Mouse (Mus musculus) cerebellum, postnatal 25 days (tissue): ENCODE results near the gene Gm17482.
A peak's percentile ranks its signal among the peaks of the same experiment; 100 is the strongest.

Experiments
- DNase-seq, 2 experiments: peaks; one replicate each; pipeline ENCODE4 v3.0.0; 2021; ENCODE audit warnings: mixed read lengths in 2 of 2

Gm17482 gene

DNA sequence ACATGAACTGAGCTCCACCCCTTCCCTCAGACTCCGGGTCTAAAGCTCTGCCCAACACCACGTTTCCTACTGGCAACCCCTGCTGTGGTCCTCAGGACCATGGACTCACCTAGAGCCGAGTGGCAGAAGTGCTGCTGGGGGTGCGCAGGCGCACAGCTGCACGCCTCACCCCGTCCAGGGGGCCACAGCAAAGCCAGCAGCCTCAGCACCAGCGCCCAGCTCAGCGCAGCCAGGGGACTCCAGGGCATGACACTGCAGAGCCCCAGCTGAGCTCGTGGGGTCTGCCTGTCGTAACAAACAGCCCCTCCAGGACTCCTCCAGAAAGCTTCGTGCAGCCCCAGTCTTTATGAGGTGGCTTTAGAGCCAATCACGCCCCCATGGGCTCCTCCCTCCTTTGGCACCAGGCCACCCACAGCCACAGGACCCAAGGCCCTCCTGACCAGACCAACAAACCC is 24.4 kb downstream of the Gm17482 start:
- peak; percentile 40 to 67 for DNase-seq

DNA sequence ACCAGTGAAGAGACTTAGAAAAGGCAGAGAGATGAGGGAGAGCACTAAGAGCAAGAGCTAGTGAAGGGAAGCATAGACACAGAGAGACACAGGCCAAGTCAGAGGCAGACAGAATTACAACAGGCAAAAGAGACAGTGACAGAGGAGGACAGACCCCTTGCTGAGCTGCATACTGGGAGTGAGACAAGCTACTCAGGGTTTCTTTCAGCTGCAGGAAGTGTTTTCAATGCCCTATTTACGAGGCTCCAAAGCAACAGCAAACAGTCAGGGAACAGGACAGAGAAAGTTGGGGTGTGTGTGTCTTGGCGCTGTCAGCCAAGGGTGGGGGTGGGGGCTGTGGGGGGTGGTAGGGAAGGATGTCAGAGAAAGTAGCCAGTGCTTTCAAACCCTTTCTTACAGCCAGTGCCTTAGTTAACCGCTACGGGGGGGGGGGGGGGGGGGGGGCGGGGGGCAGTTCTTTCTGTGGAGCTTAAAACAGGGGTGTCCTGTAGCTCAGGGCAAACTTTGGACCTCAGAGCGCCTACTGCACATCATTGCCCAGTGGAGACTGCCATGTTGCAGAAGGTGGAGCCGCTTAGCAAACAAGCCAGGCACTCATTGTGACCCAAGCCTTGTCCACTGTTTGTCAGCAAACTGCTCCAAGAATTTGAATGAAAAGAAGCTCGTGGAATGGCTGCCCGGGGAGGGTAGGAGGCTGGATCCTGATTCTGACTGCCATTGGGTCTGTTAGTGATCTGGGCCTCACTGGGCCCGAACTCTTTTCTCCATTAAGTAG is 25.1 kb downstream of the Gm17482 start, which contains the start of gene Timp4:
Gene Timp4, minus strand, starts transcription at position 107 of the 775 bp plus-strand sequence.
- peak in 1 of 2 experiments; percentile 38 for DNase-seq

DNA sequence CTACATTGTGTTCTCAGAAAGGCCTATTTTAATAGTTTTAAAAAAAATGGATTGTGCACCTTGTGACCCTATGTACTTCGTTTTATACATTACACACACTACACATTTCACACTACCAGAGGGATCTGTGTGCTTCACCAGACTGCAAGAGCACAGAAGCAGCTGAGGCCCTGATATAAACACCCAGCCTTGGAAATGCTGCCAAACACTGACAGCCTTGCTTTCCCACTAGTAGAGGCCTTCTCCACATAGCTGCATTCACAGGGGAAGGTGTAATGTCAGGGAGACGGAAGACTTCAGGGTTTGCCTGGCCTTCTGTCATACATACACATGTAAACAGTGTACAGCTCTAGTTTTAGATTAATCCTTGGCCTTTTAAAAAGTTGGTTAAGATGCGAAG is 28.0 kb downstream of the Gm17482 start:
- DNase-seq: no peak

DNA sequence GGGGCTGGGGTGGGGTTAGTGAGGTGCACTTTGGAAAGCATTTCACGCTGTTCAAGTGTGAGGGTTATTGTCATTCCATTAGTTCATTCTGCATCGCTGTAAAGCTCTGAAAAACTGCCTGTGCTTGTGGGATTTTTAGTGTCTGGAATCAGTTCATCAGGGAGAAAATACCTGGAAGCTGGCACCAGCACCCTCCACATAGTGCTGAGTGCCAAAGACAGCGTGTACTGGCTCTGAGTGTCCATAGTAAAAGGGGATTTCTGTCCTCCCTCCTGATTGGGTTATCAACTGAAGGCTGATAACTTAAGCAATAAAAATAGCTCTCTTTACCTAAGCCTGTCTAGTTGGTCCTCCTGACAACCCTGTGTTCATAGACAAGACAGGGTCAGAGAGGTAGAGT is 33.4 kb downstream of the Gm17482 start:
- DNase-seq: peak; percentile 64 to 70

DNA sequence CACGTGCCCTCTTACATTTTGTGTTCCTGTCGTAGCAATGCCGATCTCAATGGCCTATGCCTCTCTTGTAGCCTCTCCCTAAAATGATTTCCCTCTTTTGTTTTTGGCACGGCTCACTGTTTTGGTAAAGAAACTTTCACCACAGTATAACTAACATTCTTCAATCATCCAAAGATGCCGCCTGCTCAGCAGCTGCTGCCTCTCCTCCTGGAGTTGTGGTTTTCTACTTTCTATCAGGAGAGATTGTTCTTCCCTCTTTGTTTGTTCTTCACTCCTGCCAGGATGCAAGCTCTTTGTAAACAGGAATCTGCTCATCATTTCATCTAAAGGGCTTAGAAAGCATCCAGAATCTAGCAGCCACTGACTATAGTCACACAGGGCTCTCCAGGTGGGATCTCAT is 39.6 kb downstream of the Gm17482 start:
- no peak for DNase-seq

DNA sequence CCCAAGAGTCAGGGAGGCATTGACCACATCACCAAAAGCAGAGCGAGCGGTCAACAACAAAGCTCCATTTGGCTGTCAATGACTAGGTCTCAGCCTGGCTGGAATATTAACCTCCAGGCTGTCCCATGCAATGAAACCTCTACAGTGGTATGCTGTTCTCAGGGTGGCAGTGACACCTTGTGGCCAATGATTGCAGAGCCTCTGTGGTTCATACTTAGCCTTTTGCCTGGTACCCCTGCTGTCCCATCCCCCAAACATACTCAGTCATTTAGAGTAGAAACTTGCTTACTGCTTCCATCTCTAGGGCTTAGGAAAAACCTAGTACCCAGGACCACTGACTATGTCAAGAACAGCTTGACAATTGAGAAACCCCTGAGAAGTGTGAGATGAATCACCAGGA is 40.8 kb downstream of the Gm17482 start:
- peak; percentile 86 to 92 for DNase-seq

DNA sequence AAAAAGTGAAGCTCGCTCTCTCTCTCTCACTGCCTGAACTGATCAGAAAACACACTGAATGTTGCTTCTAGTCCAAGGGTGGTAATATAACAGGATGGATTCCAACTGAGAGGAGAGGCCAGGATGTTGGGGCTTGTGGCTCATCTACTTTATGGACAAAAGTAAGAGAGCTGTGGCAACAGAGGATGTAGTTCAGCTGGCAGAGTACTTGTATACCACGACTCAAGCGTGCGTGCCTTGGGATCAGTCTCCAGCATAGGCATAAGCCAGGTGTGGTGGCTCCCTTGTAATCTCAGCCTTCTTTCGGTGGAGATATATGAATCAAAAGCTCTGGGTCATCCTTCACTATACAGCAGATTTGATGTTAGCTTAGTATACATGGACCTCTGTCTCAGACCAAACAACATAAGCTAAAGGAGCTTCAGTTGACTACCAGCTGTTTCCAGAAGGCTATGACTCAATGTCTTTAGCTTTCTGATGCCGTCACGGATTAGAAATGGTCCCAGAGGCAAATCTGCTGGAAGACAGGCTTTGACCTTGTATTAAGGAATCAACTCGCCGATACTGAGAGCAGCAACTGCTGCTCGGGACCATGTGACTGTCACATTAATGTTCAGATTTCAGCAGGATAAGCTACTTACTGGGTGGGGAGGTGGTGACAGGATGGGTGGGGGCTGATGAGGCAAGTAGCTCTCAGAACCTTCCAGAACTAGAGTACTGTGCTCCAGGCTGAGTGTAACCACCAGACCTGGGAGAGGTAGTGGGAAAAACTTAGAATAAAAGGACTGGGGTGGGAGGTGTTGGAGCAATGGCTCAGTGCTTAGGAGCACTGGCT is 41.6 kb downstream of the Gm17482 start:
- DNase-seq: no peak

DNA sequence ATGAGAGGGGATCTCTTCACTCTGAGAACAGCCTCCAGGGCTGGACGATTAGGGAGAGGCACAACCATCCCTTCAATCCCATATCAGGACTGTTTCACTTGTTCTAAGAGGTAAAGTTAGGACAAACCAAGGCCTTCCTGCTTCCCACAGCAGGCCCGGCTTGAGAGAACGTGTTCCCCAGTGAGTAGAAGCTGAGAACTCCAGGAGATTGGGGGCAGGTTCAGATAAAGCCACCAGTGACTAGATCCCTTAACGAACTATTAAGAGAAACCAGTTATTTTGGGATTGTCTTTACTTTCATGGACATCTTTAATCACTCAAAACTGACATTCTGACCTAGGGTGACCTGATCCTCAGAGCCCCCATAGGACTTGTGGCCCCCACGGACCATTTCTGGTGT is 42.4 kb downstream of the Gm17482 start:
- DNase-seq: no peak

DNA sequence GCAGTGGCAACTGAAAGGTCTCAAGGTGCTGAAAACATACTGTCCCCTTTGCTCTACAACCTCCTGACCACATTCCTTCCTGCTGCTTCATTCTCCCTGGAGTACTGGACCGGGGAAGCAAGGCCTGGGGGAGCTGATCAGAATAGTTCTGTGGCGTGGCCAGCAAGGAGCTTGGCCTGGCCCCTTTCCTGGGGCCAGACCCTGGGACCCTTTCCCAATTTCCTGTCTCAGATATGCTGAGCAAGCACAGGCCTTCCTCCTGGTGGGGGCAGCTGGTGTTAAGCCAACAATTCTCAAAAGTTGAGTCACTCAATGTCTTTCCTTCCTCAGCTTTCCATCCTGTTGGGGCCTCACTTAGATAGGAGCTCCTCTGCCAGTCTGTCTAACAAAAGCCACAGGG is 42.9 kb downstream of the Gm17482 start:
- no peak for DNase-seq

DNA sequence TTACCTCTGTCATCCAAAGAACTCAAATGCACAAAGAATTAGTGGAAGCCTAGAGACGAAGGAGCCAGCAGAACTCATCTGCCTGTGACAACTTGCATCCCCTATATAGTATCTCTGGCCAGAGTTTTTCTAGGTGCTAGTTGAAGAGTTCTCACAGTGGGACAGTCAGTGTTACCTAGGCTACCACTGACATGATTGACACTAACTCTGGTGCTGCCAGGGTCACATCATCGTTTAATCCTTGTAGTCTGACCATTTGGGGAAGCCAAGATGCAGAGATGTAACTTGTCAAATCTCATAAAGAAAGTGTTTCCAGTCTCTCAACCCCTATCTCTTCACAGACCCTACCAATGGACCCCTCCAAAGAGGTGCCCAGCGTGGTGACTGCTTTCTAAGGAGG is 44.2 kb downstream of the Gm17482 start:
- DNase-seq: no peak

DNA sequence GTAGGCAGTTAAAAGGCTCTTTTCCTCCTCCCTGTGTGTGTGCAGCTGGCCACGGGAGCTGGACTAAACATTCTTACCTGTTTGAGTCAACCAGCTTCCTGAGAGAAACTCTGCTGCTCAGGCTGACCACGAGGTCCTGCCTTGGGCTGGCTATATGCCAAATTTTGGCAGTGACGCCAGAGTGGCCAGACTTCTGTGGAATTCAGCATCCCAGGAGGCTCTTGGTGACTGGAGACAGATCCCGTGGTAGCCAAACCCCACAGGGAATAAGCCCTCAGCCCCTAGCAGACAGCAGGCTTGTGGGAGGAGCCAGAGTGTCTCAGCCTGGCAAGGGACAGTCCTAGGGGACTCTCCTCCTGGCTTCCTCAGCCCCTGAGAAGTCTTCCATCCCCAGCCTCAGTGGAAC is 44.7 kb downstream of the Gm17482 start:
- peak; percentile 63 to 71 for DNase-seq

DNA sequence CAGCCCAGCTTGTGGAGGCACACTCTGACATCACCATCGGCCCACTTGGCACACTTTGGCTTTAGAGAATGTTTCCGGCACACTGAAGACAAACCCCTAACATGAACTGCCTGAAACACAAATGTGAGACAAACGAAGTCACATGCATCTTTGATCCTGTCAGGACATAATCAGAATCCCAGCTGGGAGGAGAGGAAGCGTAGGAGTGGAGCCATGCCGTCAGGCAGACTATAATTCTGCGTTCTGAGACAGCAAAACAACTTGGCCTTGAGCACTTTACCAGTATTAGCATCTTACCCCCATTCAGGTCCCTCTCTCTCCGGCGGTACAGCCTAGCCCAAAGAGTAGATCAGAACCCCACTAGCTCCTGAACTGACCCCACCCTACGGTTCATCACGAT is 46.2 kb downstream of the Gm17482 start:
- DNase-seq: no peak

DNA sequence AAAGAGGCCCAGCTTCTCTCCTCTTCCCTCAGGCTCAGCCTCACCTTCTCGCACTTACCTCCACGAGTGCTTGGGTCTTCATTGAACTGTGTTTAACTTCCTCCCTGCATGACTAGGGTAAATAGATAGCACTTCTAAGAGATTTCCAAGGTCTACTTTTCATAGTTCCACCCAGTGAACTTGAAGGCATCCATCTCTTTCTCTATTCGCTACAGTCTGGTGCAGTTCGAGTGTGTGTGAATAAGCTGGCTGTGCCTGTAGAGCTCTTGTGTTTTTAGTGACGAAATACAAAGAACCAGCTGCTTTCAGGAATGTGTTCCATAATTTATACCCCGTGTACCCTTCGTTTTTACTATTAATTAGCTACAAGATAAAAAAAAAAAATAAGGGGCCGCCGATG is 47.6 kb downstream of the Gm17482 start:
- DNase-seq: no peak

DNA sequence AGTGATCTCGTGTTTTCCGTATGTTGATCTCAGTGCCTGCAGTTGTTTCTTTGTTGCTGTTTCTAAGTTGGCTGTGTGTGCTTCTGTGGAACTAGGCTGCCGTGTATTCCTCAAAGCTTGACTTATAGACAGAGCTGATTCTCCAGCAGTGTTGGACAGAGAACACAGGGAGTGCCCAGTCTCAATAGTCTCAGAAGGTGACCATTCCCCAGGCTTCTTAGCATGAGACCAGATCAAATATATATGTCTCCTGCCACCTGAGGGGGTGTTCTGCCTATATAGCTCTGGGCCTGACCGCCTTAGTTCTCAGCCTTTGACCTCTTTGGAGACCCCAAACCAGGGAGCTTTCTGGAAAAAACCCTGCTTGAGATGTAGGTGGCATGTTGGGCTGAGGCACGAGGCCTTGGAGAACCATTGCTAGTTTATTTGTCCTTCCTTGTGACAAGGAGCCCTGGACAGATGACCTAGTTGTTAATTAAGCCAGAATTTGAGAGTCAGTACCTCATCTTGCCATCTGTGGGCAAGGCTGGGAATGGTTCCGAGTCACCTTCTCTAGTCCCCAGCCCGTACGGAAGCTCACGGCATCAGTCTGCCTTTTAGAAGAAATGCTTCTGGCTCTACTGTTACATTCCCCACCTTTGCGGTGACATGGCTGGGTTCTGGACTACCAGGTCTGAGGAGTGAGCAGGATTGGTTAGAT is 48.1 kb downstream of the Gm17482 start:
- DNase-seq: peak in 1 of 2 experiments; percentile 42

DNA sequence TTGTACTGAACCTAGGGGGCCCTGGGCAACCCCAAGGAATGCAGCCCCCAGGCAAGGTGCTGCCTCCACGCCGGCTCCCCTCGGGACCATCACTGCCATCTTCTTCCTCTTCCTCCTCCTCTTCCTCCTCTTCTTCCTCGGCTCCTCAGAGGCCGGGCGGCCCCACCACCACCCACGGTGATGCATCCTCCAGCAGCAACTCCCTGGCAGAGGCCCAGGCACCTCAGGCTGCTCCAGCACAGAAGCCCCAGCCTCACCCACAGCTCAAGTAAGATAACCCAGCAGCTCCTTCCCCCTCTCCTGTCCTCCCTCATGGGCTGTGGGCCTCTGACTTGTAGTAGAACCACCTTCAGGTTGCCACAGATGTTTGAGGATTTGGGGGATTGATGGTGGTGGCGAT is 50.9 kb downstream of the Gm17482 start:
- DNase-seq: peak; percentile 12 to 37

DNA sequence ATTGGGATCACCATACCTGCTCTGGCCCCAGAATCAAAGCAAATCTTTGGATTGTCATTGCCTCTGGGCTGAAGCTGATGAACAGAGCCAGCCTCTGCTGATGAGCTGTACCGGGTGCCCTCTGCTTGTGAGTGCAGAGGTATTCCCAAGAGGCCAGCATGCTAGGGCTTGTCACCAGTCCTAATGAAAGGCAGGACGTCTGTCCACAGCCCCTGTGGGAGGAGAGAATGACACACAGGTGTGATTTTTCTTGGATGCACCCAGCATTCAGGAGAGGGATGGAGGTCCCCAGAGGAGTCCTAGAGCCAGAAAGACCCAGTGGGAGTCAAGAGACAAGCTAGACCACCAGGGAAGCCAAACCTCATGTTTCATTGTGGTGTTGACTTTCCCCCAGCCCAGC is 52.5 kb downstream of the Gm17482 start:
- DNase-seq: peak in 1 of 2 experiments; percentile 5

DNA sequence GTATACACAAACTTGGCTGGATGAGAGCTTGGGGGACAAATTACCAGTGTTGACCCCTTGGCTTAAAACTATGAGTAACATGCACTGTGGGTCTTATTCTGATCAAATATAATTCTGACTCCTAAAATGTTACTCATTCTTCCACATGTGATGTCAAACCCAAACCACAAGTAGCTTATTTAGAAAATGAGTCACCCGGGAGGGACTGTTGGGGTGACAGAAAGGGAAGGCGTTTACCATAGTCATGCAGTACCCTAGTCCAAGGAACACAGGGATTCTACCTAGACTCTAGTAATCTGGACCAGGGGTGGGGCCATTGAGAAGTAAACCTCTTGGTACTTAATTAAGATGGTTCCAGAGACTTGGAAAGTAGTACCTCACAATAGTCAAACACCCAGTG is 57.0 kb downstream of the Gm17482 start:
- no peak for DNase-seq

DNA sequence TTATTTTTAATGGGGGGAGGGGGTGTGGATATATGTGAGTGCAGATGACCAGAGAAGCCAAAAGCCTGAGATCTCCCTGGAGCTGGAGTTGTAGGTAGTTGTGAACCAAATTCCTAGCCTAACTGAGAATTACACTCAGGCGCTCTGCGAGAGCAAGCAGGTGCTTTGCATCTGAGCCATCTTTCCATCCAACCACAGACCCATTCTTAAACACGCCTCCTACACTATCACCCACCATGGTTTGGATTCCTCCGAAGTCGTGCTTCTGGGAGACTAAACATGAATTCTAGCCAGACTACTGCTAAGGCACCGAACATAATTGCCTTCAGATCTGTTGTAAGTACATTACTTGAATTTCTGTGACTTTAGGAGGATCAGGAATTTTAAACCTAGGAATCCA is 59.3 kb downstream of the Gm17482 start:
- DNase-seq: no peak

DNA sequence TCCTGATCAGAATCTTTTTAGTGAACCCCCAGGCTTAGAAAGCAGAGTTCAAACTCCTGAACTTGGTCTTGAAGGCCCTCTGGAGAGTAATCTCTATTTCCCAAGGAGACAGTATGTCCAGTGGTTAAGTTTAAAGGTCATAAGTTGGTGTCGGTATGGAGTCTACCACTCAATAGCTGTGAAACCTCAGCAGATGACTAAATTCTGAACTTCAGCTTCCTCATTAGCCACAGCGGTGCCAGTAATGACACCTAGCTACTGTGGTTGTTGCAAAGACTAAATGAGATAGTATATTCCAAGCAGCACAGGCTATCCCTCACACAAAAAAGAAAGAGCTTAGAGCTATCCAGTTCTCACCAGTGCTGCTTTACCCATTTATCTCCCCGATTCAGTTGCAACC is 61.1 kb downstream of the Gm17482 start:
- no peak for DNase-seq

DNA sequence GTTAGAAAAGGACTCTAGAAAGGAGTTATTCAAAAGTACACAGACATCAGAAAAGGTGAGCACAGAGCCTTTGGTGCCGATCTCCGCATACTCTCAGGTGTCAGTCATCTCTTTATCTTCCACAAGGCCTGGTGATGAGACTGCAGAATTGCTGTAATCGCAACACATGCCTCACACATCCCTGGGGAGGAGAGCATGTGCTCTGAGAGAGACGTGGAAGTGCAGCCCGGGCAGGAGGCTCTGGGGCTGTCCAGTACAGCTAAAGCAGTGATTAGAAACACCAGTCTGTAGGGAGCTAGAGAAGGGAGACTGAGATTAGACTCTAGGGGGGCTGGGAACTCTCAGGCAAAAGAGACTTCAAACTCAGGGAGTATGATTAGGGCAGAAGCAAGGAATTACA is 63.4 kb downstream of the Gm17482 start:
- no peak for DNase-seq

DNA sequence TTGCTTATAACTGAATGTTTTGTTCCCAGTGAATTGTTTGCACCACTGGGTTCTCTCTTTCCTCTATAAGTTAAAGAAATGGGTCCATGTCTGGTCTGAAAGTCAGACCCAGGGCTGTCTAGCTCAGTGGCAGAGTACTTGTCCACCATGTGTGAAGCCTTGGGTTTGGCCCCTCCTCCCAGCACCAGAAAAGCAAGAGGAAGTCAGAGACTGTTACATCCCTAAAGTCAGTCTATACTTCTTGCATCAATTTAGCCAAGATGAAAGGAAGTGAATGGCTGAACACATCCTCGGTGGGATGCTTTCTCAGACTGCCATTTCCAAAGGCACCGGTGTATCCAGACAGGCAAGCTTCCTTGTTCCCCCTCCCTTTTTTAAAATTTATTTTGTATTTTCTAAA is 63.9 kb downstream of the Gm17482 start:
- DNase-seq: no peak

DNA sequence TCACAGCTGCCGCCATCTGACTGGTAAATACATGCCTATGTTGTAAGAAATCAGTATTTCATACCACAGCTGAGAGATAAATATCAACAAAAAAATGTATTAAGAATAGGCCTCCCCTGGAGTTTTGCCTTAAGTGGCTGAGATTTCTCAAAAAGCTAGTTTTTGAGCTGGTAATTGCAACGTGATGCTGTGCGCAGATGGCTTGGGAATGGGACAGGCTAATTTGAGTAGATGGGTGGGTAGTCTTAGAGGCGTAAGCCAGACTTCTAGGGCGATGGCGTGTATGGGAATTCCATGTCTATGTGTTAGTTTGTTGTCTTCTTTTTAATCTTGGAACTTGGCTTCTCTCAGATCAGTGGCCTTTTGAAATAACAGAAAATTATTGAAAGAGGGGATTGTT is 64.7 kb downstream of the Gm17482 start:
- DNase-seq: no peak

DNA sequence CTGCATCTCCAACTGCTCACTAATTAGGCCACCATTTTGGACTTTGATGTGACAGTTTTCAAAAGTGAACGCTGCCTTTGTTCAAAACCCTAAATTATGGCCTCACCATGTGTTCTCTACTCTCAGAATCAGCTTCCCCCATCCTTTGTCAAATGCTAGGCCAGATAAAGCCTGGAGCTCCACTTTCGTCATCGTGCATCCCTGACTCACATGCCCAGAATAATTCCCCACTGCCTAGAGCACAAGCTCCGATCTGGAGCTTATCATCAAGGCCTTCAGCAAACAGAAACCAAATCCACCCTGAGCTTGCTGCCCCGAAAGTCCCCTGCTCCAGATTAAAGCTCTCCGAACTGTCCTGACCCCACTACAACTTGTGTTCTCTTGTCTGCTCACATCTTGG is 65.5 kb downstream of the Gm17482 start:
- no peak for DNase-seq
